Mouse (Mus musculus) spleen, postnatal 14 days (tissue): ENCODE measurements around the gene Farp1.
A peak's percentile ranks its signal among the peaks of the same experiment; 100 is the strongest.
"Not testable (repeated sequence)": the region's sequence is repeated elsewhere in the genome, so short reads cannot be mapped to it uniquely, and the experiment has no call there.

ENCODE experiments used
- DNase-seq, 2 experiments: peaks; one replicate each; pipeline ENCODE4 v3.0.0; 2021 to 2022; ENCODE audit warnings: low spot score in 2 of 2

The Farp1 gene

GRCm38 (mm10) chr14:121034973-121035662, at the start of gene Farp1:
Gene Farp1, plus strand, starts transcription at chr14:121035200.
- peak; percentile 21 to 40 for DNase-seq

GRCm38 (mm10) chr14:120989126-120989525, 45.9 kb upstream of the Farp1 start:
- no peak for DNase-seq

GRCm38 (mm10) chr14:120997686-120998085, 37.3 kb upstream of the Farp1 start:
- no peak for DNase-seq

GRCm38 (mm10) chr14:121000561-121001340, 34.2 kb upstream of the Farp1 start:
- DNase-seq, result no peak

DNA sequence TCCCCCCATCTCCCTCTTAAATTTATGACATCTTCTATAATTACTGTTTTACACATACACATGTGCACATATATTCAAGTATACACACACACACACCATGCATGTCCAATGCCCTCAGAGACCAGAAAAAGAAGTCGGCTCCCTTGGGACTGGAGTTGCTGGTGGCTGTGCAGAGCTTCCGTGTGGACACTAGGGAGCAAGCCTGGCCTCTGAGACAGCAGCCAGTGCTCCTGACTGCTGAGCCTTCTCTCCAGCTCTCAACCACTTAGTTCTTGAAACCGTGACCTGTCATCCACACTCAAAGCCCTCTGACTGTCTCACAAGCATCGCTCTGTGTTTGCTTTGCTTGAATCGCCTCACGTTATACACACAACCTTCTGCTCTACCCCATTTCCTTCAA, 29.4 kb upstream of the Farp1 start:
- no peak for DNase-seq

DNA sequence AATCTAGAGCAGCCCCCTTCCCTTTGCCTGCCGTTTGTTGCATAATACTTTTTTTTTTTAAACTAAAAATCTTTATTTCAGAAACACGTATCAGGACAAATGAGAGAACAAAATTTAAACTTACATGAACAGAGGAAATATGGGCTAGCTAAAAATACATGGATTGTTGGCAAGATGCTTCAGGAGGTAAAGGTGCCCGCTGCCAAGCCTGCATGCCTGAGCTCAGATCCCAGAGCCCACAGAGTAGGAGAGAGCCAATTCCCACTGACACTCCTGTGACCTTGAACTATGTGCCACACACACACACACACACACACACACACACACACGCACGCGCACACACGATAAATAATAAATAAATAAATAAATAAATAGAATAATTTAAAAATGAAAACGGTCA, 29.0 kb upstream of the Farp1 start:
- no peak for DNase-seq

GRCm38 (mm10) chr14:121015114-121015690, 19.8 kb upstream of the Farp1 start:
- DNase-seq, result no peak

- DNase-seq, result no peak
Measured at GRCm38 (mm10) chr14:121022403-121022802, 12.6 kb upstream of the Farp1 start.

DNA sequence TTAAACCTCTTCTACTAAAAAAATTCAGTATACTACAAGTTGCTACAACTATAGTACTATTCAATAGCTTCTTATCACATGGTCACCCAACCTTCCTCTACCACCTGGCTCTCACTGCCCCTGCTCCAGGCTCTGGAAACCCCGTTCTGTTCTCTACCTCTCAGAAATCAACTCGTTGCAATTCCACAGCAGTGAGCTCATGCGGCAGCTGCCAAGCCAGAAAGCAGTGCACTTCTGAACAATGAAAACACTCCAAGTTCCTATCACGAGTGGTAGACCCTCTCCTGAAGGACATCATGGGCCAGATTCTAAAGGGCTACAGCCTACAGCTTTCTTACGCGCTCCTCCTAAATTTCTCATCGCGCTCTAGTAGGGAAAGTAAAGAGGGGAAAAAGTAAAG, 9.6 kb upstream of the Farp1 start:
- DNase-seq, result no peak

DNA sequence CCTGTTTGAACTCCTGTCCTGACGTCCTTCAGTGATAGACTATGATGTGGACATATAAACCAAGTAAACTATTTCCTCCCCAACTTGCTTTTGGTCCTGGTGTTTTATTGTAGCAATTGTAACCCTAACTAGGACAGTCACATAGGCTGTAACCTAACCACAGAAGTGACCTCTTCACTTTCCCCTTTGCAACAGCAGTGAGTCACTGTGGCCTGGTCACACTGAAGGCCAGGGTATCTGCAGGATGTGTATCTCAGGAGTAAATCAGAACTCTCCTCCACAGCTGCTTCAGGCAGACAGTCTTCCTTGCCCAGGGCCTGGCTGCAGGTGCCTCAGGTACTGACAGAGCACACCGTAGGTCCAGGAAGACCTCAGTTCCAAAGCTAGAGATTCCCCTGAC, 3.6 kb upstream of the Farp1 start:
- no peak for DNase-seq

GRCm38 (mm10) chr14:121034525-121034924, 475 bp upstream of the Farp1 start:
- no peak for DNase-seq

DNA sequence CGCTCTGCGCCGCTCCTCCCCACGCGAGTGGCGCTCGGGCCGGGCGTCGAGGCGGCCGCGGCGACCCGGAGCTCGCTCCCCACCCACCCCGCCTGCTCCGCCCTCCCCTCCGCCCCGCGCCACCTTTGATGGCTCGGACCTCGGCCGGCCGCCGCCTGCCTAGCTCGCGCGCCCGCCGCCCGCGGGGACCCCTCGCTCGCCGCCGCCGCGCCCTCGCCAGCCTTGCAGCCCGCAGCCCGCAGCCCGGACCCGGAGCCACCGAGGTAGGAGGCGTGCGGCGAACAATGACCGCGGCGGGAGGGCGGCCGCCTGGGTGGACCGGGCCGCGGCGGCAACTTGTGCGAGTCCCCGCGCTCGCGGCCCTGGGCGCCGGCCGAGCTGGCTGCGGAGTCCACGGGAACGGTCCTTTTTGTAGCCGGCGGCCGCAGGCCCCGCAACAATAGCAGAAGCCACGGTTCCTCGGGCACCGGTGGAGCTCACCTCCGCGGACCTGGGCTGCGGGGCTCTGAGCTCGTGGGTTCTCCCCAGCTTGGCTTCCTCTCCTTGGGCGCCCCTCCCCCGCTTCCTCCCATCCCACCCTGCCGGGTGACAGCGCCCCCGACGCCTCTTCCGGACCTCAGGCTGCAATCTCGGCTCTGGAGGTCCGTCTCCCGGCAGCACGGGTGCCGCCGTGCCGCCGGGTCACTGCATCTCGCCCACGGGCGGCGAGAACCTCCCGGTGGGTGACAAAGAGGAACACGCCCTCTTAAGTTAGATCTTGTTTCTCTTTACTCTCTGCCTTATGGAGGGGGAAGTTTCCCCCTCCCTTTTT, 868 bp downstream of the Farp1 start:
- peak in 1 of 2 experiments; percentile 10 for DNase-seq

- no peak for DNase-seq
Measured at GRCm38 (mm10) chr14:121036612-121037221, 1.7 kb downstream of the Farp1 start.

GRCm38 (mm10) chr14:121037276-121037675, 2.3 kb downstream of the Farp1 start:
- no peak for DNase-seq

DNA sequence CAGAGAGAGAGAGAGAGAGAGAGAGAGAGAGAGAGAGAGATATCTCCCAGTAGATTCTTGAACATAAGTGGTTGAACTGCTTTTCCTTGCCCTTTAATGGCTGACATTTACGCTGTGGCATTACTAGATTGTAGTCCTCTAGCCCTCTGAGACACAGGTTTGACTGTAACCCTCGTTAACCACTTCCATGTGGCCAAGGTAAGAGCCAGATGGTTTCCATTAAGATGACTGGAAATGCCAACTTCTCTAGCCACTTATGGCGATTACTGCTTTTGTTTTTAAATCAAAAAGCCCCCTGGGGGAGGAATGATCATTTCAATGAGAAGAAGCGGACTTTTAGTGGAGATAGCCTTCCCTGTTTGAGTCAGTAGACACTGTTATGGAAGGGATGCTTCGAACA, 3.7 kb downstream of the Farp1 start:
- DNase-seq, result no peak

DNA sequence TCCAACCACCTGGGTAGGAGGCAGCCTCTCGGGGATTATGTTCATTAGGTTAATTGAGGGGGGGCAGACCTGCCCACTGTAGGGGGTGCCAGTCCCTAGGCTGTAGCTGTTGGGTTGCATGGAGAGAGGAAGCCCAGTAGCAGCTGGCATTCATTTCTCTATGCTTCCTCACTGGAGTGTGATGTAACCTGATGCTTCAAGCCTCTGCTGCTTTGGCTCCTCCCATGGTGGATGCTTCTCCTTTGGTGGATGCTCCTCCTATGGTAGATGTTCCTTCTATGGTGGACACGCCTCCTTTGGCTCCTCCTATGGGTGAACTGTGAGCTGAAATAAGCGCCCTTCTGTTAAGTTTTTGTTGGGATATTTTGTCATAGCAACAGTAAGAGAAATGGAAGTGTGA, 9.1 kb downstream of the Farp1 start:
- DNase-seq, result no peak

GRCm38 (mm10) chr14:121046313-121046961, 11.4 kb downstream of the Farp1 start:
- DNase-seq, result no peak

DNA sequence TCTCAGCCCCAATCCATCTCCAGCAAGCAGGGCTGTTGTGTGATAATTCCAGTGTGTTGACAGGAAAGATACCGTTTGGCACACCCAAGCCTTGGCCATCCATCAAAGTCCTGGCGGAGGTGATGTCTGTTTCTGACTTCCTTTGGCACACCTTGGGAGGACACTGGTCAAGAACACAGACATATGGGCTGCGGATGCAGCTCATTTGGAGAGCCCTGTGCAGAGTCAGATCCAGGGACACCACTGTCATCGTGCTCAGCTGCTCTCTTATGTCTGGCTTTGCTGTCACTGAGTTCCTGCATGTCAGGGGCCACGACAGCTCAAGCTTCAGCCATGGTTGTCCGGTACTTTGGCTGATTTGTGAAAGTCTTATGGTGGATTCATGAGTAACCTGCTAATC, 12.8 kb downstream of the Farp1 start:
- no peak for DNase-seq

DNA sequence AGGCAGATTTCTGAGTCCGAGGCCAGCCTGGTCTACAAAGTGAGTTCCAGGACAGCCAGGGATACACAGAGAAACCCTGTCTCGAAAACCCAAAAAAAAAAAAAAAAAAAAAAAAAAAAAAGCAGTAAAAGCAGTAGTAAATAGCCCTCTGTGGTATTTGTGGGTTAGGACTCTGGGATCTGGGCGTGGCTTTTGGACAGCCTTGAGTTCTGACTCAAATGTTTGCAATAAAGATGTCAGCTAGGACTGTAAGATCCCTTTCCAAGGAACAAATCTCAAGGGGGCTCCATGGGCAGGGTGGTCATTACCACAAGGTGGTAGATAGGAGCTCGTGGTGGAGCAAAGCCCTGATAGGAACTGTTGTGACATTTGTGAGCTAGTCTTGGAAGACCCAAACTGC, 16.0 kb downstream of the Farp1 start:
- not testable (repeated sequence) for DNase-seq

DNA sequence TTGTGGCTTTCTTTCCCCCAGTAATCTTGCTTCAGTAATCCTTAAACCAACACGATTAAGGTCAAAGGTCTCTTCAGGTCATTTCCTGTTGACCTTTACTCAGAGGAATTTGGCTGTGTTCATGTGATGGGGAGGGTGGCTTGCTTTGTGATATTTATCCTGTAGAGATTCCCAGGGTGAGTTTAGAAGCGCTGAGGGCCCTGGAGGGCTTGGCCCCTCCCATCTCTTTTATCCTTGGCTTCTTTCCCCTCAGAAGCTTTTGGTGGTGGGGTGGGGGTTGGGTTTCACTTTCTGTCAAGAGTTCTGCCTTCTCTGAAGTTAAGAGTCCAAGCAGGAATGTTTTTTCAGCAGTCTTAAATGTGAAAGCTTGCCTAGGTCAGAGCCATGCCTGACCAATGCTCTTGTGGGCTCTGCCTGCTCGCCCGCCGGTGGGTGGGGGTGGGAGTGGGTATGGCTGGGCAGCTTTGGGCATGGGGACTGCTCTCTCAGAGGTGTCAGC, 18.1 kb downstream of the Farp1 start:
- DNase-seq, result no peak

GRCm38 (mm10) chr14:121054062-121054461, 19.1 kb downstream of the Farp1 start:
- no peak for DNase-seq
